Mouse (Mus musculus): ENCODE results near the gene Gm10837. TPM values are rescaled to one million over a fixed set of nuclear protein-coding genes. Genes with fewer than 3 reads are reported as not detected.
"Not testable (repeated sequence)": the region's sequence is repeated elsewhere in the genome, so short reads cannot be mapped to it uniquely, and the experiment has no call there.

The Gm10837 gene
- polyA plus RNA-seq, 1 experiment from 2014 or later: 0.95 TPM

- WGBS: under 1% methylated on average over 42 of the region's 58 CpGs
- Histone ChIP-seq H3K4me2 (replicated peaks) (peak overlapping the region; percentile 64), H3K4me3 (replicated peaks; ENCODE audit: low read length) (peak overlapping the region; percentile 48), H3K27me3 (ENCODE audit: control insufficient read depth, insufficient read depth, low read length) (peaks cover 82% of the 10 kb centered on the region), H3K27ac (peak overlapping the region; percentile 90), H3K9ac (peak overlapping the region; percentile 74), H3K4me1 (replicated peaks; ENCODE audit: control insufficient read depth, insufficient read depth, low read length) (peaks cover 12% of the 10 kb centered on the region; the same call in 1 of the 2 replicates)
- ATAC-seq (ENCODE audit: low FRiP score): peak; percentile 18; the same call in 1 of the 2 replicates
- H3K36me3 ChIP-seq (replicated peaks; ENCODE audit: control insufficient read depth, insufficient read depth); H3K9me3 ChIP-seq (ENCODE audit: control insufficient read depth, low read length): not testable (repeated sequence)
- DNase-seq (ENCODE audit: low spot score): peak; percentile 30
These were observed 26.5 kb upstream of the Gm10837 start for GRCm38 (mm10) chr14:122463734-122464341.

- WGBS: under 1% methylated on average over 41 of the region's 62 CpGs
- Histone ChIP-seq H3K9ac (peak overlapping the region; percentile 74), H3K27me3 (ENCODE audit: control insufficient read depth, insufficient read depth, low read length) (peaks cover 88% of the 10 kb centered on the region), H3K9me3 (ENCODE audit: control insufficient read depth, low read length) (no peaks in the 10 kb centered on the region), H3K36me3 (replicated peaks; ENCODE audit: control insufficient read depth, insufficient read depth) (no peaks in the 10 kb centered on the region), H3K27ac (peak overlapping the region; percentile 90), H3K4me1 (replicated peaks; ENCODE audit: control insufficient read depth, insufficient read depth, low read length) (peaks cover 12% of the 10 kb centered on the region; the same call in 1 of the 2 replicates), H3K4me3 (replicated peaks; ENCODE audit: low read length) (peak overlapping the region; percentile 48), H3K4me2 (replicated peaks) (peak overlapping the region; percentile 64)
- DNase-seq (ENCODE audit: low spot score): no peak
- peak; percentile 13 for ATAC-seq (ENCODE audit: low FRiP score)
These were observed 26.0 kb upstream of the Gm10837 start for GRCm38 (mm10) chr14:122464351-122464762.

- WGBS: under 1% methylated on average over 54 of the region's 62 CpGs
These were observed 25.3 kb upstream of the Gm10837 start, which contains the start of gene Zic5 for GRCm38 (mm10) chr14:122464763-122465741. TSS of gene Zic5 (minus strand) at chr14:122465677.

GRCm38 (mm10) chr14:122465931-122466490 lies 24.4 kb upstream of the Gm10837 start:
- peaks cover 92% of the 10 kb centered on the region for H3K27me3 ChIP-seq (ENCODE audit: control insufficient read depth, insufficient read depth, low read length)
- no peak overlapping the region for H3K9ac ChIP-seq
- ATAC-seq (ENCODE audit: low FRiP score) (no peak; the same call in 1 of the 2 replicates), DNase-seq (ENCODE audit: low spot score) (no peak)
- H3K27ac ChIP-seq: peak overlapping the region; percentile 26; the same call in 1 of the 2 replicates
- H3K4me3 ChIP-seq (replicated peaks; ENCODE audit: low read length): peak overlapping the region; percentile 48
- H3K36me3 ChIP-seq (replicated peaks; ENCODE audit: control insufficient read depth, insufficient read depth): no peaks in the 10 kb centered on the region
- peaks cover 12% of the 10 kb centered on the region; the same call in 1 of the 2 replicates for H3K4me1 ChIP-seq (replicated peaks; ENCODE audit: control insufficient read depth, insufficient read depth, low read length)
- no peaks in the 10 kb centered on the region for H3K9me3 ChIP-seq (ENCODE audit: control insufficient read depth, low read length)
- H3K4me2 ChIP-seq (replicated peaks): peak overlapping the region; percentile 64
- WGBS: 23% methylated on average over 13 of the region's 13 CpGs

More at GRCm38 (mm10) chr14:122464763-122465741, 25.3 kb upstream of the Gm10837 start, which contains the start of gene Zic5:
- DNase-seq (ENCODE audit: low spot score) (peak; percentile 60), ATAC-seq (ENCODE audit: low FRiP score) (peak; percentile 81)
- Histone ChIP-seq H3K4me1 (replicated peaks; ENCODE audit: control insufficient read depth, insufficient read depth, low read length) (peaks cover 12% of the 10 kb centered on the region; the same call in 1 of the 2 replicates), H3K27me3 (ENCODE audit: control insufficient read depth, insufficient read depth, low read length) (peaks cover 89% of the 10 kb centered on the region), H3K9me3 (ENCODE audit: control insufficient read depth, low read length) (no peaks in the 10 kb centered on the region), H3K4me2 (replicated peaks) (peak within 1 kb of the TSS; percentile 64), H3K27ac (peak within 1 kb of the TSS; percentile 90), H3K9ac (peak within 1 kb of the TSS; percentile 74), H3K36me3 (replicated peaks; ENCODE audit: control insufficient read depth, insufficient read depth) (no peaks in the 10 kb centered on the region), H3K4me3 (replicated peaks; ENCODE audit: low read length) (peak within 1 kb of the TSS; percentile 48)

- ATAC-seq (ENCODE audit: low FRiP score) (no peak), DNase-seq (ENCODE audit: low spot score) (no peak)
- no peaks in the 10 kb centered on the region for H3K36me3 ChIP-seq (replicated peaks; ENCODE audit: control insufficient read depth, insufficient read depth)
- peaks cover 12% of the 10 kb centered on the region; the same call in 1 of the 2 replicates for H3K4me1 ChIP-seq (replicated peaks; ENCODE audit: control insufficient read depth, insufficient read depth, low read length)
- peak overlapping the region; percentile 64 for H3K4me2 ChIP-seq (replicated peaks)
- WGBS: 38% methylated on average over 7 of the region's 7 CpGs
- no peaks in the 10 kb centered on the region for H3K9me3 ChIP-seq (ENCODE audit: control insufficient read depth, low read length)
- H3K4me3 ChIP-seq (replicated peaks; ENCODE audit: low read length): no peak overlapping the region
- peaks cover 92% of the 10 kb centered on the region for H3K27me3 ChIP-seq (ENCODE audit: control insufficient read depth, insufficient read depth, low read length)
- no peak overlapping the region for H3K9ac ChIP-seq
- H3K27ac ChIP-seq: no peak overlapping the region
These were observed 23.5 kb upstream of the Gm10837 start for GRCm38 (mm10) chr14:122466756-122467362.

GRCm38 (mm10) chr14:122467926-122468841 lies 22.2 kb upstream of the Gm10837 start:
- Histone ChIP-seq H3K9ac (peak overlapping the region; percentile 49), H3K27me3 (ENCODE audit: control insufficient read depth, insufficient read depth, low read length) (peaks cover 83% of the 10 kb centered on the region), H3K4me2 (replicated peaks) (peak overlapping the region; percentile 50), H3K9me3 (ENCODE audit: control insufficient read depth, low read length) (no peaks in the 10 kb centered on the region), H3K4me3 (replicated peaks; ENCODE audit: low read length) (0 out of 2 replicates have a peak overlapping the region, but pooled peaks have one; percentile 2), H3K27ac (peak overlapping the region; percentile 74), H3K36me3 (replicated peaks; ENCODE audit: control insufficient read depth, insufficient read depth) (no peaks in the 10 kb centered on the region), H3K4me1 (replicated peaks; ENCODE audit: control insufficient read depth, insufficient read depth, low read length) (peaks cover 12% of the 10 kb centered on the region; the same call in 1 of the 2 replicates)
- DNase-seq (ENCODE audit: low spot score): peak; percentile 38
- ATAC-seq (ENCODE audit: low FRiP score): no peak
- 9% methylated on average over 23 of the region's 23 CpGs for WGBS

GRCm38 (mm10) chr14:122468971-122469755 lies 21.2 kb upstream of the Gm10837 start:
- Histone ChIP-seq H3K9me3 (ENCODE audit: control insufficient read depth, low read length) (no peaks in the 10 kb centered on the region), H3K4me3 (replicated peaks; ENCODE audit: low read length) (peak overlapping the region; percentile 14; the same call in 1 of the 2 replicates), H3K27me3 (ENCODE audit: control insufficient read depth, insufficient read depth, low read length) (peaks cover 80% of the 10 kb centered on the region), H3K9ac (peak overlapping the region; percentile 49), H3K4me1 (replicated peaks; ENCODE audit: control insufficient read depth, insufficient read depth, low read length) (peaks cover 7% of the 10 kb centered on the region; the same call in 1 of the 2 replicates), H3K27ac (peak overlapping the region; percentile 74), H3K36me3 (replicated peaks; ENCODE audit: control insufficient read depth, insufficient read depth) (no peaks in the 10 kb centered on the region), H3K4me2 (replicated peaks) (peak overlapping the region; percentile 50)
- DNase-seq (ENCODE audit: low spot score): peak; percentile 41
- ATAC-seq (ENCODE audit: low FRiP score): no peak
- WGBS: 3% methylated on average over 28 of the region's 28 CpGs

All from hindbrain, embryonic 14.5 days (tissue).